Mouse (Mus musculus) heart, embryonic 11.5 days (tissue): Measurements from ENCODE around the gene Nelfb. TPM values are rescaled to one million over a fixed set of nuclear protein-coding genes. Genes with fewer than 3 reads are reported as not detected.

Experiments
- ATAC-seq: fragments of 200-750 bp; cut with Nextera tagmentation; replicated peaks from 2 replicates; pipeline ENCODE4 v1.8.0; 2017; ENCODE audit warnings: moderate library complexity; ENCODE audit not compliant: insufficient number of reproducible peaks, low FRiP score, low TSS enrichment
- H3K27ac ChIP-seq: fragments of 300-500 bp; sonication (generic); 2 replicates; pipeline ENCODE4 v1.5.1; 2014; ENCODE audit warnings: mild to moderate bottlenecking, low read depth, low read length
- H3K27me3 ChIP-seq: fragments of 300-500 bp; sonication (generic); 2 replicates; pipeline ENCODE4 v1.6.1; 2014; ENCODE audit warnings: mild to moderate bottlenecking, low read length, mixed read lengths; ENCODE audit not compliant: control insufficient read depth, insufficient read depth
- H3K36me3 ChIP-seq: fragments of 300-500 bp; sonication (generic); 2 replicates; pipeline ENCODE4 v1.6.1; 2014; ENCODE audit warnings: mild to moderate bottlenecking, low read length, moderate library complexity, mixed read lengths; ENCODE audit not compliant: control insufficient read depth, insufficient read depth
- H3K4me1 ChIP-seq: fragments of 300-500 bp; sonication (generic); 2 replicates; pipeline ENCODE4 v1.6.1; 2014; ENCODE audit warnings: low read length; ENCODE audit not compliant: control insufficient read depth, insufficient read depth
- H3K4me2 ChIP-seq: fragments of 300-500 bp; sonication (generic); 2 replicates; pipeline ENCODE4 v1.6.1; 2014; ENCODE audit warnings: mild to moderate bottlenecking, moderate library complexity
- H3K4me3 ChIP-seq: fragments of 300-500 bp; sonication (generic); 2 replicates; pipeline ENCODE4 v1.5.1; 2014; ENCODE audit warnings: low read depth, low read length
- H3K9ac ChIP-seq: fragments of 300-500 bp; sonication (generic); 2 replicates; pipeline ENCODE4 v1.6.1; 2014; ENCODE audit warnings: mild to moderate bottlenecking, low read depth, low read length, moderate library complexity
- H3K9me3 ChIP-seq: fragments of 300-500 bp; sonication (generic); replicated peaks from 2 replicates; pipeline ENCODE4 v1.6.1; 2016; ENCODE audit warnings: low read length; ENCODE audit not compliant: control insufficient read depth
- WGBS: fragments of 180-500 bp; shearing (Covaris S2); extraction: QIAGEN DNeasy Blood & Tissue Kit; methylation state at CpG from one replicate; pipeline ENCODE4 v1.1.7; 2014; ENCODE audit not compliant: insufficient replicate concordance; 5-methylcytosine and 5-hydroxymethylcytosine counted together
- polyA plus RNA-seq: library from polyadenylated mRNA; unstranded; fragments of >200 nt; fragmentation: Nextera tagmentation; extraction: Ambion mirVana; gene quantifications from 2 replicates; pipeline ENCODE4 v1.2.1, GENCODE M21; 2014

The Nelfb gene
- polyA plus RNA-seq, 1 experiment from 2014 or later, result 62.9 TPM

DNA sequence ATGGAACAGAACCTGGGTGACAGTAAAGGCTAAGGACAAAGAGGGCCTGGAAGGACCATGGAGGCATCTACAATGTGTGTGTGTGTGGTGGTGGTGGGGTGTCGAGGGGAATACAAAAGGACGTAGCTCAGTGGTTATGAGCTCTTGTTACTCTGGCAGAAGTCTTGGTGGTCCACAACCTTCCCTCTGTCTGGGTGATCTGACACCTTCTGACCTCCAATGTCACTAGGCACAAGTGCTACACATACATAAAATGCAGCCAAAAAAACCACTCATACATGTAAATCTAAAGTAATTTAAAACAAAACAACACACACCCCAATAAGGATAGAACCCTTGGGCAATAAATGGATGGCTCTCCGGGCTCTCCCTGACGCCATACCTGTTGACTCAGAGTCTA lies 16.1 kb upstream of the Nelfb start:
- WGBS, result 91% methylated on average over 4 of the region's 4 CpGs
- Histone ChIP-seq H3K4me1 (peaks cover 16% of the 10 kb centered on the region), H3K9ac (no peak overlapping the region), H3K27me3 (peaks cover 20% of the 10 kb centered on the region; the same call in 1 of the 2 replicates), H3K4me3 (no peak overlapping the region), H3K9me3 (no peaks in the 10 kb centered on the region), H3K36me3 (no peaks in the 10 kb centered on the region), H3K4me2 (no peak overlapping the region), H3K27ac (no peak overlapping the region)
- no peak for ATAC-seq

DNA sequence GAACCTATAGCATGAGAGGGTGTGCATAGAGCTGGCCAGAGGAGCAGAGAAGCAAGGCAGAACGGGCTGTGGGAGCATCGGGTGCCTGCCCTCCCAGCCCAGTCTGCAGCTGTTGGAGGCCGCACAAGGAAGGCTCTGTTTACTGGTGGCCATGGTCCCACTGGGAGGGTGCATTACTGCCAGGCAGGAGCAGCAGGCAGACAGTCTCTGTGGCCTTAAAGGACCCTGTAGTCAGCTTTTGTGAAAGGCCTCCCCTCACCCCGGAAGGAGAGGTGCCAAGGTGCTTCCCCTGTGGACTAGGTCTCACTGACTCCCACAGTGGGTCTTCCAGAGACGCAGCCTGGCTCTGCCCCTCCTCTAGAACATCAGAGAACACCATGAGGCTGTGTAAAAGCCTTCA lies 15.6 kb upstream of the Nelfb start:
- H3K4me3 ChIP-seq, result no peak overlapping the region
- WGBS, result 70% methylated on average over 5 of the region's 5 CpGs
- ATAC-seq, result no peak

DNA sequence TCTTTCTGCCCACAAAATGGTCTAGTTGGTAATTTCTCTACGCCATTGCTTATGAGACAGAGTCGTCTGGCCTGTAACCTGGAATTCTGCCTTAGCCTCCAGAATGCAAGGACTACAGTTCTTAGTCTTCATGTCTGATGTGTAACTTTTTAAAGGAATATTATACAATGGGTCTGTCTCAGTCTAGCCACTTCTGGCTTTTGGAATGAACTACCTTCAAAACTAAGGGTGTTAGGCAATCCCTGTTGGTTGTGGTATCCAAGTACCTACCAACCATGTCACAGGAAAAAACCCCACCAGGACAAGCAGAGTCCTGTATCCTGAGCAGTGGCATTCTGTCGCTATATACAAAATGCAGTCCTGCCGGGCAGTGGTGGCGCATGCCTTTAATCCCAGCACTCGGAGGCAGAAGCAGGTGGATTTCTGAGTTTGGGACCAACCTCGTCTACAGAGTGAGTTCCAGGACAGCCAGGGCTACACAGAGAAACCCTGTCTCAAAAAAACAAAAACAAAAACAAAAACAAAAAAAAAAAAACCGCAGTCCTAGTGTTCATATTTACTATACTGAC lies 14.6 kb upstream of the Nelfb start:
- H3K27ac ChIP-seq, result peak overlapping the region; percentile 93
- peak overlapping the region; percentile 65 for H3K4me2 ChIP-seq
- peaks cover 16% of the 10 kb centered on the region for H3K4me1 ChIP-seq
- no peaks in the 10 kb centered on the region for H3K9me3 ChIP-seq
- 76% methylated on average over 8 of the region's 8 CpGs for WGBS
- peak overlapping the region; percentile 71 for H3K4me3 ChIP-seq
- ATAC-seq, result no peak
- H3K9ac ChIP-seq, result peak overlapping the region; percentile 66
- H3K27me3 ChIP-seq, result peaks cover 10% of the 10 kb centered on the region; the same call in 1 of the 2 replicates
- no peaks in the 10 kb centered on the region for H3K36me3 ChIP-seq

More for the DNA sequence above, 15.6 kb upstream of the Nelfb start:
- H3K27me3 ChIP-seq, result peaks cover 19% of the 10 kb centered on the region; the same call in 1 of the 2 replicates
- H3K4me1 ChIP-seq, result peaks cover 16% of the 10 kb centered on the region
- H3K9me3 ChIP-seq, result no peaks in the 10 kb centered on the region
- H3K36me3 ChIP-seq, result no peaks in the 10 kb centered on the region
- no peak overlapping the region for H3K9ac ChIP-seq
- no peak overlapping the region for H3K27ac ChIP-seq
- H3K4me2 ChIP-seq, result no peak overlapping the region

DNA sequence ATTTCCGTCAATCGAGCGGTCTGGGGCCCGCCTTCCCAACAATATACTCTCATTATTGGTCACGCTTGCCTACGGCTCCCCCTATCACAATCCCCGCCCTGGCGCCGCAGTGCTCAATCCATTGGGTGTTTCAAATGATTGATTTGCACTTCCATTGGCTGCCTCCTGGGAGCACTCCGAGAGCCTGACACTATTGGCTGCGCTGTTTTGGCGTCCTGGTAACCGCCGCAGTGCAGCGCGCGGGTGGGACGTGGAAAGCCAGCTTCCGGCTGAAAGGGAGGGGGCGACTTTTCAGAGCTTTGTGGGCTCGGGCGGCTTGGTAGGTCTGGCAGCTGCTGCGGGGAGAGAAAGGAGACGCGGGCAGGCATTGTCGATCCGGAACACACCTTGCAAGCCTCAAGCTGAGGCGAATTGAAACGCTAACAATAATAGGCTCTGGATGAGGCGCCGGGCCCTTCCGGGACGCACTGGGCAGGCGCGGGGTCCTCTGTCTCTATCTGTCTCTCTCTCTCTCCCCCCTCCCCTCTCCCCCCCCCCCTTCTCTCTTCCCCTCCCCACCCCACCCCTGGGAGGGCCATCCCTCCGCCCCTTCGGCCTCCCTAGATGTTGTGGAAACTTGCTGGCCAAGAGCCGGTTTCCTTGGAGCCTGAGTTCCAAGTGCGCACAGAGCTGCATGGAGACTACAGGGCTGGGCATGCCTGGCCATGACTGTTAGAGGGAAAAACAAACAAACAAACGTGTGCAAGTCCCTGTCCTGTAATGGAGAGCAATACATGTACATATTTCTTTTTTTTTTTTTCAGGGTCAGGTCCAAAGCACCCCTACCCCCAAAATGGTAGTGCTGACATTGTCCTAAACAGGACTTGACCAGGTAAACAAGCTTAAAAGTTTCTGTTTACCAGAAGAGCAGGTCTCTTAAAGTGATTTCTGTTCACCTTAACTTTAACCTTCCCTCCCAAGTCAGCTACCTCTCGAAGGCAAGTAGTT lies 13.8 kb upstream of the Nelfb start:
- WGBS, result 2% methylated on average over 37 of the region's 41 CpGs

DNA sequence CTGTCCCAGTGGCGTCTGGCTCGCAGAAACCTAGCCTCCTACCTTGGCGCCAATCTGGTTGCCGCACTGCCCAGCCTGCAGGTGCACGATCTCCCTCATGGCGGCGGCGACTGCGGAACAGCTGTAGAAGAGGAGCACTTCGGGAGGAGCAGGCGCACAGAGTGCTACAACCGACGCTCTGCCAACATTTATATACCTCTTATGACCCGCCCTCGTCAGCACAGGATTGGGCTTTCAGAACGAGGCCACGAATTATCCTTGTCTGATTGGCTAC lies 13.1 kb upstream of the Nelfb start, which contains the start of gene Tubb4b:
TSS of gene Tubb4b (minus strand) at position 211 of the 274 bp plus-strand sequence.
- H3K4me2 ChIP-seq, result peak within 1 kb of the TSS; percentile 97
- no peaks in the 10 kb centered on the region for H3K36me3 ChIP-seq
- H3K4me1 ChIP-seq, result peaks cover 16% of the 10 kb centered on the region
- peaks cover 4% of the 10 kb centered on the region; the same call in 1 of the 2 replicates for H3K27me3 ChIP-seq
- peak within 1 kb of the TSS; percentile 81 for H3K9ac ChIP-seq
- H3K4me3 ChIP-seq, result peak within 1 kb of the TSS; percentile 71
- peak within 1 kb of the TSS; percentile 93 for H3K27ac ChIP-seq
- H3K9me3 ChIP-seq, result no peaks in the 10 kb centered on the region
- under 1% methylated on average over 17 of the region's 17 CpGs for WGBS
- ATAC-seq, result no peak

More for the DNA sequence above, 13.8 kb upstream of the Nelfb start:
- peak; percentile 95 for ATAC-seq
- Histone ChIP-seq H3K4me1 (peaks cover 16% of the 10 kb centered on the region), H3K27ac (peak overlapping the region; percentile 93), H3K36me3 (no peaks in the 10 kb centered on the region), H3K27me3 (peaks cover 10% of the 10 kb centered on the region; the same call in 1 of the 2 replicates), H3K9me3 (no peaks in the 10 kb centered on the region), H3K4me3 (peak overlapping the region; percentile 71), H3K9ac (peak overlapping the region; percentile 66), H3K4me2 (peak overlapping the region; percentile 65)

DNA sequence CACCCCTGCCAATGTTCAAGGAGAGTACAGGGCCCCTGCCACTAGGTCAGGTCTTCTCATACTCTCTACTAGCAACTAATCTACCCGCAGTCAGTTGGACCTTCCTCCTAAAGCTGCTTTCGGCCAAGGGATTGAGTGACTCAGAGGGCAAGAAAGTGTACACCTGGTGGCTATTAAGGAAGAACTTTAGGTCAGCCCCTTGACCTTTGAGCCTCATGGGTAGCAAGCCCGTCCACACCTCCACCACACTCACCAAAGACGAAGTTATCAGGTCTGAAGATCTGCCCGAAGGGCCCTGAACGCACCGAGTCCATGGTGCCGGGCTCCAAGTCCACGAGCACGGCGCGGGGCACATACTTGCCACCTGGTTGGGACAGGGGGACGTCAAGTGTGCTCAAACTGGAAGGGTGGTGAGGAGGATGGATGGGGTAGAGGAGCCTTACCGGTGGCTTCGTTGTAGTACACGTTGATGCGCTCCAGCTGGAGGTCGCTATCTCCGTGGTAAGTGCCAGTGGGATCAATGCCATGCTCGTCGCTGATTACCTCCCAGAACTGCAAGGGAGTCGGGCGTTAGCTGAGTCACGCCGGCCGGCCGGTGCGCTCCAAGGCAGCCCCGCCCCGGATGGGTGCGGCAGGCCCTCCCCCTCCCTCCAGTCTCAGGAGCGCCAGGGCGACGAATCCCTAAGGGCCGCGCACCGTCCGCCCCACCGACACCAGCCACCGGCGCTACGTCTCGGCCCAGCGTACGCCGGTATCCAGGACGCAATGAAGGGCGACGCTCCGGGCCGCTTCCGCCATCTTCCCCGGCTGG lies 12.6 kb upstream of the Nelfb start:
- WGBS, result 2% methylated on average over 51 of the region's 53 CpGs
- H3K4me1 ChIP-seq, result peaks cover 14% of the 10 kb centered on the region
- H3K4me2 ChIP-seq, result peak overlapping the region; percentile 97
- no peaks in the 10 kb centered on the region for H3K9me3 ChIP-seq
- H3K27ac ChIP-seq, result peak overlapping the region; percentile 91
- peak overlapping the region; percentile 71 for H3K4me3 ChIP-seq
- H3K36me3 ChIP-seq, result no peaks in the 10 kb centered on the region
- H3K27me3 ChIP-seq, result no peaks in the 10 kb centered on the region
- ATAC-seq, result peak; percentile 71
- H3K9ac ChIP-seq, result peak overlapping the region; percentile 81

DNA sequence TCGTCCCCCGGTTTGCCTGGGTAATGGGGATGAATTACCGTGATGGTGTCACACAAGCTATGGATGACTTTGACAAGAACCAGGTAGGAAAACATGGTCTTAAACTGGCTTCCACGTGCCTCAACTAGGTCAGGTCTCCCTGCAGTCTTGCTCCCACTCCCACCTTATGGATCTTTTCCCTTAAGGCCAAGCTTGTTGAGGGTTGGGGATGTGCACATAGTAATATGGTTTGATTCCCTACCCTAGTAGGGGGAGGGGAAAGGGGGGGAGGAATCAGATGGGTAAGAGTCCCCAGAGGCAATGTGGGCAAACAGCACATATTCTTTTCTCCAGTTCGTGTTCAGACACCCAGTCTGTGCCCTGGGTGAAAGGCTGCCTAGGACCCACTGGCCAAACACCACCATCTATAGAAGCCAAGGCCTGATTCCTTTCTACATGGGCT lies 10.1 kb upstream of the Nelfb start:
- Histone ChIP-seq H3K9me3 (no peaks in the 10 kb centered on the region), H3K27me3 (no peaks in the 10 kb centered on the region), H3K36me3 (no peaks in the 10 kb centered on the region), H3K4me2 (no peak overlapping the region), H3K9ac (no peak overlapping the region), H3K4me3 (no peak overlapping the region), H3K27ac (no peak overlapping the region), H3K4me1 (peaks cover 12% of the 10 kb centered on the region)
- WGBS, result 68% methylated on average over 5 of the region's 5 CpGs
- ATAC-seq, result no peak

DNA sequence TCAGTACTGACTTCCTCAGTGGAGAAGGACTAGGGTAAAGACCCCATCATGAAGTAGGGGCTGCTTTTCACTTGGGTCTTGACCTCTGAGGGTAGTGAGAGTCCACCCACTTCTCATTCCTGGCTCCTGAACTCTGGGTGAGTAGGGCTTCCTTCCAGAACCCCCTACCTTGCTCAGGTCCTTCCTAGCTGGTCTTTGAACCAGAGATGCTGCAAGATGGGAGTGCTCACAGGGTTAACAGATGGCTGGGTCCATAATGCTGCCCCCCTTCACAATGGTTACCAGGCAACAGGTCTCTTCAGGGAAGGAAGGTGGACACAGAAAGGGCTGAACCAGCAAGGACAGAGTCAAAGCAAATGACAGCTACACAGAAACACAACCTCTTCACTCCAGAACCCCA lies 7.2 kb upstream of the Nelfb start, which contains the start of gene Fam166a:
TSS of gene Fam166a (plus strand) at position 301 of the 400 bp plus-strand sequence.
- no peaks in the 10 kb centered on the region for H3K36me3 ChIP-seq
- H3K4me3 ChIP-seq, result no peak within 1 kb of the TSS
- no peaks in the 10 kb centered on the region for H3K9me3 ChIP-seq
- ATAC-seq, result no peak
- H3K9ac ChIP-seq, result no peak within 1 kb of the TSS
- peaks cover 2% of the 10 kb centered on the region; the same call in 1 of the 2 replicates for H3K27me3 ChIP-seq
- H3K27ac ChIP-seq, result no peak within 1 kb of the TSS
- H3K4me2 ChIP-seq, result no peak within 1 kb of the TSS
- H3K4me1 ChIP-seq, result peaks cover 3% of the 10 kb centered on the region
